Mouse (Mus musculus): Measurements from ENCODE around the gene Hoxa9. TPM values are rescaled to one million over a fixed set of nuclear protein-coding genes. Genes with fewer than 3 reads are reported as not detected.

The Hoxa9 gene
- polyA plus RNA-seq, 1 experiment, result not detected

GRCm38 (mm10) chr6:52252775-52253376 is 22.0 kb upstream of the Hoxa9 start:
- H3K4me1 ChIP-seq (ENCODE audit: control insufficient read depth, insufficient read depth, low read length), result no peaks in the 10 kb centered on the region
- 5% methylated on average over 35 of the region's 35 CpGs for WGBS
- no peak for DNase-seq
- no peak for TF ChIP-seq CTCF (IDR thresholded peaks at IDR 0.05; ENCODE audit: insufficient read depth, low read length)
- no peak for TF ChIP-seq POLR2A (IDR thresholded peaks at IDR 0.05; ENCODE audit: borderline replicate concordance, extremely low read depth, low read depth, low read length)
- no peak overlapping the region for H3K4me3 ChIP-seq (replicated peaks; ENCODE audit: extremely low read depth, low read depth, low read length)

- no peak for DNase-seq
- no peaks in the 10 kb centered on the region for H3K4me1 ChIP-seq (ENCODE audit: control insufficient read depth, insufficient read depth, low read length)
- TF ChIP-seq CTCF (IDR thresholded peaks at IDR 0.05; ENCODE audit: insufficient read depth, low read length) (no peak), POLR2A (IDR thresholded peaks at IDR 0.05; ENCODE audit: borderline replicate concordance, extremely low read depth, low read depth, low read length) (no peak)
- 10% methylated on average over 24 of the region's 24 CpGs for WGBS
- H3K4me3 ChIP-seq (replicated peaks; ENCODE audit: extremely low read depth, low read depth, low read length), result no peak overlapping the region
Measured at GRCm38 (mm10) chr6:52252016-52252774, 21.3 kb upstream of the Hoxa9 start.

GRCm38 (mm10) chr6:52251177-52251879 is 20.4 kb upstream of the Hoxa9 start:
- WGBS, result 17% methylated on average over 7 of the region's 7 CpGs
- Histone ChIP-seq H3K4me3 (replicated peaks; ENCODE audit: extremely low read depth, low read depth, low read length) (no peak overlapping the region), H3K4me1 (ENCODE audit: control insufficient read depth, insufficient read depth, low read length) (peaks cover 2% of the 10 kb centered on the region; the same call in 1 of the 2 replicates)
- no peak for TF ChIP-seq CTCF (IDR thresholded peaks at IDR 0.05; ENCODE audit: insufficient read depth, low read length)
- TF ChIP-seq POLR2A (IDR thresholded peaks at IDR 0.05; ENCODE audit: borderline replicate concordance, extremely low read depth, low read depth, low read length), result no peak
- DNase-seq, result no peak

GRCm38 (mm10) chr6:52249826-52250225 is 18.9 kb upstream of the Hoxa9 start:
- TF ChIP-seq CTCF (IDR thresholded peaks at IDR 0.05; ENCODE audit: insufficient read depth, low read length) (no peak), POLR2A (IDR thresholded peaks at IDR 0.05; ENCODE audit: borderline replicate concordance, extremely low read depth, low read depth, low read length) (no peak)
- 16% methylated on average over 4 of the region's 4 CpGs for WGBS
- DNase-seq, result no peak
- Histone ChIP-seq H3K4me1 (ENCODE audit: control insufficient read depth, insufficient read depth, low read length) (peaks cover 2% of the 10 kb centered on the region), H3K4me3 (replicated peaks; ENCODE audit: extremely low read depth, low read depth, low read length) (no peak overlapping the region)

- Histone ChIP-seq H3K4me3 (replicated peaks; ENCODE audit: extremely low read depth, low read depth, low read length) (no peak overlapping the region), H3K4me1 (ENCODE audit: control insufficient read depth, insufficient read depth, low read length) (peaks cover 2% of the 10 kb centered on the region)
- TF ChIP-seq CTCF (IDR thresholded peaks at IDR 0.05; ENCODE audit: insufficient read depth, low read length), result no peak
- 3% methylated on average over 16 of the region's 16 CpGs for WGBS
- DNase-seq, result no peak
Measured at GRCm38 (mm10) chr6:52249415-52249738, 18.5 kb upstream of the Hoxa9 start.

- 4% methylated on average over 27 of the region's 27 CpGs for WGBS
- no peak overlapping the region for H3K4me3 ChIP-seq (replicated peaks; ENCODE audit: extremely low read depth, low read depth, low read length)
- no peak for DNase-seq
- H3K4me1 ChIP-seq (ENCODE audit: control insufficient read depth, insufficient read depth, low read length), result peaks cover 2% of the 10 kb centered on the region
- no peak for TF ChIP-seq POLR2A (IDR thresholded peaks at IDR 0.05; ENCODE audit: borderline replicate concordance, extremely low read depth, low read depth, low read length)
- no peak for TF ChIP-seq CTCF (IDR thresholded peaks at IDR 0.05; ENCODE audit: insufficient read depth, low read length)
Measured at GRCm38 (mm10) chr6:52248638-52249414, 17.9 kb upstream of the Hoxa9 start.

GRCm38 (mm10) chr6:52247766-52248637 is 17.1 kb upstream of the Hoxa9 start:
- 5% methylated on average over 23 of the region's 23 CpGs for WGBS
- peaks cover 2% of the 10 kb centered on the region for H3K4me1 ChIP-seq (ENCODE audit: control insufficient read depth, insufficient read depth, low read length)

GRCm38 (mm10) chr6:52246916-52247315 is 16.0 kb upstream of the Hoxa9 start:
- WGBS, result 8% methylated on average over 3 of the region's 3 CpGs
- no peak for DNase-seq
- TF ChIP-seq POLR2A (IDR thresholded peaks at IDR 0.05; ENCODE audit: borderline replicate concordance, extremely low read depth, low read depth, low read length) (no peak), CTCF (IDR thresholded peaks at IDR 0.05; ENCODE audit: insufficient read depth, low read length) (no peak)
- Histone ChIP-seq H3K4me3 (replicated peaks; ENCODE audit: extremely low read depth, low read depth, low read length) (no peak overlapping the region), H3K4me1 (ENCODE audit: control insufficient read depth, insufficient read depth, low read length) (peaks cover 2% of the 10 kb centered on the region)

More at GRCm38 (mm10) chr6:52247766-52248637, 17.1 kb upstream of the Hoxa9 start:
- no peak overlapping the region for H3K4me3 ChIP-seq (replicated peaks; ENCODE audit: extremely low read depth, low read depth, low read length)
- DNase-seq, result no peak
- no peak for TF ChIP-seq CTCF (IDR thresholded peaks at IDR 0.05; ENCODE audit: insufficient read depth, low read length)
- no peak for TF ChIP-seq POLR2A (IDR thresholded peaks at IDR 0.05; ENCODE audit: borderline replicate concordance, extremely low read depth, low read depth, low read length)

Measured in lung, adult 2 months (tissue).